Mouse (Mus musculus) liver, embryonic 16.5 days (tissue): ENCODE results near the gene Tex10. TPM values are rescaled to one million over a fixed set of nuclear protein-coding genes. Genes with fewer than 3 reads are reported as not detected.

Source experiments
- polyA plus RNA-seq: library from polyadenylated mRNA; unstranded; fragments of >200 nt; fragmentation: Nextera tagmentation; extraction: Ambion mirVana; gene quantifications from 2 replicates; pipeline ENCODE4 v1.2.1, GENCODE M21; 2015

The Tex10 gene
- polyA plus RNA-seq, 1 experiment from 2014 or later: 12.7 TPM

Other genes starting within 250 kb of the Tex10 start
- gene Erp44, start 193.9 kb downstream of the Tex10 start, polyA plus RNA-seq: 51.9 and 52.1 TPM in 2 replicates
- 1.6 and 1.9 TPM in 2 replicates for gene Invs, start 193.7 kb downstream of the Tex10 start, polyA plus RNA-seq
- 1.4 and 1.6 TPM in 2 replicates for gene Msantd3, start 66.5 kb upstream of the Tex10 start, polyA plus RNA-seq
- 0.12 and 0.18 TPM in 2 replicates for gene Tmeff1, start 111.7 kb upstream of the Tex10 start, polyA plus RNA-seq
- 0.56 and 1.0 TPM in 2 replicates for gene Cavin4, start 190.1 kb upstream of the Tex10 start, polyA plus RNA-seq